Mouse (Mus musculus) thymus, adult 18-20 months (tissue): ENCODE data around the gene AI661453.

Experiments used
- DNase-seq, 2 experiments: peaks; one replicate each; pipeline ENCODE4 v3.0.0; 2022; ENCODE audit warnings: mixed read lengths in 2 of 2

AI661453 gene

DNA sequence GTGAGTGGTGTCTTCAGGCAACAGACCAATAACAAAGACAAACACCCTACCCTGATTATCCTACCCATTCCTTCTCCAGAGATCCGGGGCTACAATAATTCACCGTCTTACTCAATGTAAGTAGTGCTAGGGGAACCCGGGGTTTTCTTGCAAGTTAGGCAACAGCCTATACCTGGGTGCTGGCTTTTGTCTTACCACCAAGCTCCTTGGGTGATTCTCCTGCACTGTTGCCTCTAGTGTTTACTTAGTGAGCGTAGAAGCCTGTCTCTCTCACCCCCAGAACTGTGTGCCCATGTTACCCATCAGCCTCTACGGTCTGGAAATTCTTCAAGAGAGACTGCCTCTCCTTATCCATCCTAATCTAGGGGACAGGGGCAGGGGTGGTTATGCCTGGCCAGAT lies 67.8 kb downstream of the AI661453 start:
- no peak for DNase-seq

DNA sequence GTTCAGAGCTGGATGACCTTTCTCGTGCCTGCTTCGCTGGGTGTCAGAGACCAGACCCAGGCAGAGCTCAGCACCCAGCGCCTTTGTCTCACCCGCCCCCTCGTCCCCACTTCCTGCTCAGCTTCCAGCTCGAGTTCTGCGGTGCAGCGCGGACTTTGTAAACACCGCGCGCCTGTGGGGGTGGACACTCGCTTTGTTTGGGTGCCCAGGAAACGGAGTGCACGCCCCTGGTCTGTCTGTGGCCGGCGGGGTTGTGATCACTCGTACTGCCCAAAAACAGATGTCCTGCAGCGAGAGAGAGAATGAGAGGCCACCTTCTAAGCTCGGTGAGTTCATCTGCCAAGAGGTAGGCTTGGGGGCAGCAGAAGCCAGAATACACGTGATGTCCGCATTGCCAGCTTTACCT lies 68.5 kb downstream of the AI661453 start, which contains the start of gene Ccnd3:
Ccnd3 (plus strand) TSS at position 111 of the 406 bp plus-strand sequence.
- DNase-seq = peak; percentile 88 to 91

DNA sequence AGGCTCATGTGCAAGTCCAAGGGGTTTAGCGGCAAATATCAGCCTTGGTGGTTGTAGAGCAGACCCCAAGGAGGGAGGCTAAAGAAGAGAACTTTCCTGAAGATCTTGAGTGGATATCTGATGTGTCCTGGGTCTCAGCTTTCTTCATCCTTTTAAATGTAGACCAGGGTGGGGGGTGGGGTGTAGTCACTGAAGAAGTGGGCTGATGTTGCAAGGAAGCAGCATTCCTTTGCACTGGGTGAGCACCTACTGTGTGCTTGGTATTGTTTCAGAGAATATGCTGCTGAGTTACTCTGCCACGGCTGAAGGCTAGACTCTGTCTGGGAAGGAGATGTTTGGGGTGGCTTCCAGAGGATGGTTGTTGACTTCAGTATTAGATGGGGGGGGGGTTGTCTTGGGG lies 69.2 kb downstream of the AI661453 start:
- peak in 1 of 2 experiments; percentile 23 for DNase-seq

DNA sequence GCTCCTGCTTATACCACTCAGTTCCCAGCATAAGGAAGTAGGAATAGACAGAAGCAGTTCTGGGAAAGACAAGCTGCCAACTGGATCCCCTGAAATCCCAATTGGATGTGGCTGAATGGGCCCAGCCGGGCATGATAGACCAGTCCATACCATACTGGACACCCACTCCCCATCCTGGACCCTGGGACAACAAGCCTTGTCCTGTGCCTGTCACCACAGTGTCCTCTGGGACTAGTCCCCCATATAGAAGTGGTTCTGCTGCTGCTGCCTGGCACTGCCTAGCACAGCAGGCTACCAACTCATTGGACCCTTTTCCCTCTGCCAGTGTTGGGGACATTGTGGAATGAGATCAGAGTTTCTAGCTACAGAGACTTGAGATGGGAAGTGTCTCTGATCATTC lies 69.6 kb downstream of the AI661453 start:
- DNase-seq = peak in 1 of 2 experiments; percentile 37

- peak in 1 of 2 experiments; percentile 28 for DNase-seq
Measured at GRCm38 (mm10) chr17:47506697-47507096, 70.3 kb downstream of the AI661453 start.

DNA sequence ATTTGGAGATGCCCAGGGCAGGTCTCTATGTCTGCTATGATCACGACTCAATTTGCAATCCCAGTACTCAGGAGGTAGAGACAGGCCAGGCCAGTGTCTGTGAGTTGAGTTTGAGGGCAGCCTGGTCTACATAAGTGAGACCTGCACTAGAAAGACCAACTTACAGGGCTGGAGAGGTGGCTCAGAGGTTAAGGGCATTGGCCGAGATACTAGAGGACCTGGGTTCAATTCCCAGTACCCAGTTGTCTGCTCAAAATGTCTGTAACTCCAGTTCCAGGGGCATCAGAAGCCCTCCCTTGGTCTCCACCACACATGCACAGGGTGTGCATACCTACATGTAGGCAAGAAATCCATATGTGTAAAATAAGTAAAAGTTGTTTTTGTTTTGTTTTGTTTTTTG lies 71.1 kb downstream of the AI661453 start:
- DNase-seq = no peak

DNA sequence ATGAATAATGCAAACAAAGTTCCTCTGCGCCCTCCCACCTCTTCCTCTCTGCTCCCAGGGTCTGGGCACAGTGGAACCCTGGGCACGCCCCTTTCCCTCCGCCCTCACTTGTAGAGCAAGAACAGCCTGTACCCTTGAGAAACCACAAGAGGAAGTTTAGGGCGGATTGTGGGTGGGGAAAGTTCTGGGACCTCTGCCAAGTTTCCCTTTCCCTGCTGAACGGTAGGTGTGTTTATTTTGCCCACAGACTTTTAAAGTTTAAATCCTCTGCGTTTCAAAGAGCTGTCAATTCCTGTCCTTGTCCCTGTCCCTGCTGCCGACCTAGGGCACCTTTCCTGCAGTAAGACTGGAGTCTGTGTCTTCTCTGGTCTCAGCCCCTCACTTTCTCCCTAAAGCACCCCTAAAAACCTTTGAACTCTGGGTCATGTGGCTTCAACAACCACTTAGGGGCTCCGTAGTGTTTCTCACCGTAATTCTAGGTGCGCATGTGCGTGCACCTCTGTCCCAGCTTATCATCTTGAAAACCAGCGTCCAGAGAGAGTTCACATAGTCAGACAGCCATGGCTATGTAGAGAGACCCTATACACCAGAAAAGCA lies 71.7 kb downstream of the AI661453 start:
- peak; percentile 98 to 99 for DNase-seq

DNA sequence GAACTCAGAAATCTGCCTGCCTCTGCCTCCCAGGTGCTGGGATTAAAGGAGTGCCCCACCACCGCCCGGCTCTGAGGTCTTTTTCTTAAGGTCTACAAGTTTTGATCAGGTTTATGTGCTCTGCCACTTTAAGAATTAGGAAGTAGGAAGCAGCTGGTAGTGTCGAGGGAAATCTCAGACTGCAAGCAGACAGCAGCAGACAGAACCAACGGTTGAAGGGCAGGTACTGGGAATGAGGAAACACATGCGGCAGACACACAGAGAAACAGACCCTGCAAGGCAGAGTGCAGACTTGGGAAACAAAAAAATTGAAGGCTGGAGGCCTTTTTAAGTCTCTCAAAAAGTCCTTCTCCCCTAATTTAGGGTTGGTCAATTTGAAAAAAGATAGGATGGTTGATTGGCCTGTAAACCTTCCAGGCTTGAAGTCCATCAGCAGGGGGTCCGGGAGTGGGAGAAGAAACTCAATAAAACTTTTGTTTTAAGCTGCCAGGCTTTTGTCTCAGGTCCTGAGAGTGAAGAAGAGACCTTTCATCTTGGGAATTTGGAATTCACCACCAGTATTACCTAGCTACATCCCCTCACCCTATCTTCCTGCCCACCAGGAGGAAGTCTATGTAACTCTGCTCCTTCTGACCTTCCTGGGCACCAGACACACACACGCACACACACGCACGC lies 72.8 kb downstream of the AI661453 start:
- peak in 1 of 2 experiments; percentile 10 for DNase-seq

- peak; percentile 96 for DNase-seq
Measured at GRCm38 (mm10) chr17:47511111-47512020, 75.0 kb downstream of the AI661453 start.

DNA sequence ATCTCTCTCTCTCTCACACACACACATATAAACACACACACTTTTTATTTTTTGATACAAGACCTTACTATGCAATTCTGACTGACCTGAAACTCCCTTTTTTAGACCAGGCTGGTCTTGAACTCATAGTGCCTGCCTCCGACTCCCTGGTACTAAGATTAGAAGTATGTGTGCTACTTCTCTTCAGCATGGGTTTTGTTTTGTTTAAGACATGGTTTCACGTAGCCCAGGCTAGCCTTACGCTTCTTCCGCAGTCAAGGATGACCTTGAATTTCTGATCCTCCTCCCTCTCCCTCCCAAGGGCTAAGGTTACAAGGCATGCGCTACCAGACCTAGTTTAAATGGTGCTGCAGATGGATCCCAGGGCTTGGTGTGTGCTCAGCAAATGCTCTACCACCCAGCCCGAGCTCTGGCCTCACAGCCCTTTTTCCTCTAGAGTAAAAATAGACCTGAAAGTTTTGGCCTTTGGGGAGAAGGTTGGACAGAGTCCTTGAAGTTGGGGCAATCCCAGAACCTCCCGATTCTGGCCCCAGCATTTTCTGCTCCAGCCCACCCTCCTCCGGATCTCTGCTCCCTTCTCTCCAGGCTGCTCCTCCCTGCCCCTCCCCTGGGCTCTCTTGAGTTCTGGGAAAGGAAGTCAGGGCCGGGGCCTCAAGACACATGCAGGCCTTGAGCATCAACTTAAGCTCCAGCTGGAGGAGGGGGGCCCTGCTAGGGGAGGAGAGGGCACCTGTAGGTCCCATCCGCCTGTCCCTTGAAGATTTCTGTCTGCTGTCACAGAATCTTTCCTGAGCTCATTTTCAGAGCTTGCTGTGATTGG lies 76.8 kb downstream of the AI661453 start:
- peak; percentile 62 to 70 for DNase-seq

DNA sequence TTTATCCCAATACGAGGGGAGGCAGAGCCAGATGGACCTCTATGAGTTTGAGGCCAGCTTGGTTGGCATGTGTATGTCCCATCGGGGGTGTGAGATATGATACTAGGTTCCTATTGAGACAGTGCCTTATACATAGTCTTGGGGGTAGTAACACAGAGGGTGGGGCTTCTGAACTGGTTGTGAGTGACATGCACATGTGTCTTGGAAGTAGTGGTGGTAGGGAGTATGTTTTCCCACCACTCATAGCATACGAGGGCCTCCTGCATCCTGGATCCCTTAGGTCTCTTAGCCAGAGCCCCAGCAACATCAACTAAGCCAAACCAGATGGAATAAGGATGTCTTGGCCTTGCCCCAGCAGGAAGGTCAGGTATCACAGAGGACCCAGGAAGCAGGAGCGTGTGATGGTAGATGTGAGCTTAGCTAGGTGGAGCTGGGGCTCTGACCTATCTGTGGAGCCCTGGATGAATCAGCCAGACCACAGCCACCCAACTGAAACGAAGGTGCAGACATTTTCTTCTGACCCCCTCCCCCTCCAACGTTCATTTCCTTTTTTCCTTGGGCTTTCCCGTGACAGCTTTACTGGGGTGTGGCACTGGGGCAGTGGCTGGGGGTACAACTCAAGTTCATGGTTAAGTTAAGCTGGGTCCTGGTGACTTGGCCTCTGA lies 78.9 kb downstream of the AI661453 start:
- DNase-seq = peak in 1 of 2 experiments; percentile 17

DNA sequence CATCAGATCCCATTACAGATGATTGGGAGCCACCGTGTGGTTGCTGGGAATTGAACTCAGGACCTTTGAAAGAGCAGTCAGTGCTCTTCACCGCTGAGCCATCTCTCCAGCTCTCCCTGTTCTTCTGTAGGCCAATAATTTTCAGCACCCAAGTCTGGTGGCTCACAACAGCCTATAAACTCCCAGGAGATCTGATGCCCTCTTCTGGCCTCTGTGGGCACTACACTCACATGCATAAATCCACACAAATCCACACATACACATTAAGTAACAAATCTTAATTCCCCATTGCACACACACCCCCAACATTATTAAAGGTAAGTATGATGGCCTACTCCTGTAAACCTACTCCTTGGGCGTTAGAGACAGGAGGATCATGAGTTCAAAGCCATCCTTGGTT lies 79.8 kb downstream of the AI661453 start:
- peak in 1 of 2 experiments; percentile 20 for DNase-seq

GRCm38 (mm10) chr17:47518205-47518604 lies 81.8 kb downstream of the AI661453 start:
- DNase-seq = no peak
